Mouse (Mus musculus): Measurements from ENCODE around the gene Wwc2. TPM values are rescaled to one million over a fixed set of nuclear protein-coding genes. Genes with fewer than 3 reads are reported as not detected.

The Wwc2 gene
- polyA plus RNA-seq, 1 experiment from 2014 or later = 4.0 TPM

DNA sequence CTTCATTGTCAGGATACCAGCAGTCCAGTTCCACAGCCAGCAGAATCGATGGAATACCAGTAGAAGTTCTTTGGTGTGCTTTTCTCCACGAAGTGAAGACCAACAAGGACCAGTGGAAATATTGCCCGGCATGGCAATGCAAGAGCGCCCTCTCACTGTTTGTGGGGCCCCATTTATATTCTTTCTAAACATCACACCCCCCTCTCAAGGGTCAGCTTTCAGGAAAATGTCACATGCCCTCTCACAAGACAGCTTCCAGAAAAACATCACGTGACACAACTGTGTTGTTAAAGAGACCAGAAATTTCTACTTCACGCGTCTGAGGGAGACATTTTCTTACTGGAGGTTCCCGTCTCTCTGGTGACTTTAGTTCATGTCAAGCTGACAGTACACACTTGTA is 10.8 kb downstream of the Wwc2 start:
- H3K27ac ChIP-seq (ENCODE audit: low read length) = no peak overlapping the region

DNA sequence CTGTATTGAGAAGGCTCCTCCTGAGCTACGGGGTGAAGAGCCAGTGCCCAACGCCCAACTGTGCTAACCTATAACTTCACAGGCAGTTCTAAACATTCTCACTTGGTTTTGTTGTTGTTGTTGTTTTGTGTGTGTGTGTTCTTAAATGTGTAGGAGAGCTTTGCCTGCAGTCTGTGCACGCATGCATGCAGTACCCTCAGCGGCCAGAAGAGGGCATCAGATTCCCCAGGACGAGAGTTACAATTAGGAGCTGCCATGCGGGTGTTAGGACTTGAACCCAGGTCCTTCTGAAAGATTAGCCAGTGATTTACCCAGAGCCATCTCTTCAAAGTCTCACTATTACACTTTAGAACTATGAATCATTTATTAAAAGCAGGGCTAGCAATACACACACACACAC is 12.0 kb downstream of the Wwc2 start:
- Histone ChIP-seq H3K4me3 (replicated peaks; ENCODE audit: low read length) (no peak overlapping the region), H3K9me3 (ENCODE audit: control insufficient read depth, low read length) (no peaks in the 10 kb centered on the region), H3K9ac (replicated peaks; ENCODE audit: low read depth, low read length) (no peak overlapping the region), H3K36me3 (ENCODE audit: control insufficient read depth, insufficient read depth) (no peaks in the 10 kb centered on the region), H3K27me3 (replicated peaks; ENCODE audit: control insufficient read depth, insufficient read depth, low read length) (no peaks in the 10 kb centered on the region), H3K4me1 (replicated peaks; ENCODE audit: control insufficient read depth, insufficient read depth, low read length) (peaks cover 12% of the 10 kb centered on the region), H3K4me2 (ENCODE audit: low read length) (no peak overlapping the region), H3K27ac (ENCODE audit: low read length) (no peak overlapping the region)
- WGBS = 86% methylated on average over 6 of the region's 6 CpGs
- no peak for ATAC-seq

More for the DNA sequence above, 10.8 kb downstream of the Wwc2 start:
- H3K4me3 ChIP-seq (replicated peaks; ENCODE audit: low read length) = no peak overlapping the region
- ATAC-seq = no peak
- WGBS = 93% methylated on average over 8 of the region's 8 CpGs
- H3K4me1 ChIP-seq (replicated peaks; ENCODE audit: control insufficient read depth, insufficient read depth, low read length) = peaks cover 2% of the 10 kb centered on the region
- no peaks in the 10 kb centered on the region for H3K27me3 ChIP-seq (replicated peaks; ENCODE audit: control insufficient read depth, insufficient read depth, low read length)
- no peaks in the 10 kb centered on the region for H3K36me3 ChIP-seq (ENCODE audit: control insufficient read depth, insufficient read depth)
- H3K9ac ChIP-seq (replicated peaks; ENCODE audit: low read depth, low read length) = no peak overlapping the region
- H3K9me3 ChIP-seq (ENCODE audit: control insufficient read depth, low read length) = no peaks in the 10 kb centered on the region
- no peak overlapping the region for H3K4me2 ChIP-seq (ENCODE audit: low read length)

DNA sequence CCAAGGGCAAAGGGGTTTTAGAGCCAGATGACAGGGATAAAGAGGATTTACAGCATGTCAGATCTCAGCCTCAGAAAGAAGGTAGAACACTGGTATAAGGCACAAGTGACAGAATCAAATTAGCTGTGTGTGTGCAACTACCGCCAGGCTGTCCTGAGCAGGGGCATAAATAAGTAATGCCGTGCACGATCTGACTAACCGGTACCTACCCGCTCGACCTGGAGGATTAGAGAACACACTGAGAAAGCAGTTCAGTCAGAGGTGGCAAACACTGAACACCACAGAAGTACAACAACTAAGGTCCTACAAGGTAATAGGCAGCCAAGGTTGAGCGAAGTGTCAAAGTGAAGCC is 15.8 kb downstream of the Wwc2 start:
- Histone ChIP-seq H3K4me3 (replicated peaks; ENCODE audit: low read length) (peak overlapping the region; percentile 34), H3K9ac (replicated peaks; ENCODE audit: low read depth, low read length) (no peak overlapping the region), H3K4me2 (ENCODE audit: low read length) (peak overlapping the region; percentile 59), H3K27ac (ENCODE audit: low read length) (no peak overlapping the region), H3K9me3 (ENCODE audit: control insufficient read depth, low read length) (no peaks in the 10 kb centered on the region), H3K4me1 (replicated peaks; ENCODE audit: control insufficient read depth, insufficient read depth, low read length) (peaks cover 12% of the 10 kb centered on the region), H3K36me3 (ENCODE audit: control insufficient read depth, insufficient read depth) (no peaks in the 10 kb centered on the region), H3K27me3 (replicated peaks; ENCODE audit: control insufficient read depth, insufficient read depth, low read length) (no peaks in the 10 kb centered on the region)
- 31% methylated on average over 7 of the region's 7 CpGs for WGBS
- no peak; the same call in none of the 2 replicates for ATAC-seq

DNA sequence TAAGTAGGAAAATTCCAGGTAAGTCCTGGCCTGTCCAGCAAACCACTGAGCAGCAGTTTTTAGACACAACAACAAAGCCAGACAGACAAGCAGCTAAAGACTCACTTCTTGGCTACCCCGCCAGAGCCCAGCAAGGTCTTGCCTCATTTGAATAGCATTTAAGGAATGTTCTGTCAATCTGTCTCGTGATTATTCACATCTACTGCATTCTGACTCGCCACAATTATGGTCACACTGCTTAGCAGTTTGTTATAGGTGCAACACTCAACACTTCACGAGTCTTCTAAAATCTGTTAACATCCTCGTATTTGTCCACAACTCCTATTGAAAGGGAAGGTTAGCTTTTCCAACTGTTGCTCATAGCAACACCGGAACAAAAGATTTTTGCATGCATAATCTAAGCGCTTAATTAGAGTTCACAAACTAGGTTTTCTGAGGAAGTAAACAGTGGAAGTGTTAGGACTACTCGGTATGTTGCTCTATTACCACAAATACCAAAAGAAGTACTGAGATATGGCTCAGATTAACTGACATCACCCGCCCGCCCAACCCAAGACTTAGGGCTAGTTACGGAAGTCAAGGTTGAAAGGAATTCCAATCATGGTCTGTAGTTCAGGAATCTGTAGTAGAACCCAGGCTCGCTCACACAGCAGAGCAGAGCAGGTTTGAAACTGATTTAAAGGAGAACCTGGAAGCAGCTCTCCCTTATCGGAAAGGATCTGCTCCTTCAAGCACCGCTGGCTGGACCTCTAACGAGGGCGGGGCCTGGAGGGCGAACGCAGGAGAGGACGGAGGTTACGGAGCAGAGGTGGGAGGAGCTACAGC is 16.4 kb downstream of the Wwc2 start:
- WGBS = 3% methylated on average over 20 of the region's 20 CpGs
- Histone ChIP-seq H3K9me3 (ENCODE audit: control insufficient read depth, low read length) (no peaks in the 10 kb centered on the region), H3K27ac (ENCODE audit: low read length) (peak overlapping the region; percentile 14; the same call in 1 of the 2 replicates), H3K4me2 (ENCODE audit: low read length) (peak overlapping the region; percentile 59), H3K9ac (replicated peaks; ENCODE audit: low read depth, low read length) (no peak overlapping the region), H3K36me3 (ENCODE audit: control insufficient read depth, insufficient read depth) (no peaks in the 10 kb centered on the region), H3K4me1 (replicated peaks; ENCODE audit: control insufficient read depth, insufficient read depth, low read length) (peaks cover 12% of the 10 kb centered on the region), H3K27me3 (replicated peaks; ENCODE audit: control insufficient read depth, insufficient read depth, low read length) (no peaks in the 10 kb centered on the region), H3K4me3 (replicated peaks; ENCODE audit: low read length) (peak overlapping the region; percentile 34)
- peak; percentile 78 for ATAC-seq

DNA sequence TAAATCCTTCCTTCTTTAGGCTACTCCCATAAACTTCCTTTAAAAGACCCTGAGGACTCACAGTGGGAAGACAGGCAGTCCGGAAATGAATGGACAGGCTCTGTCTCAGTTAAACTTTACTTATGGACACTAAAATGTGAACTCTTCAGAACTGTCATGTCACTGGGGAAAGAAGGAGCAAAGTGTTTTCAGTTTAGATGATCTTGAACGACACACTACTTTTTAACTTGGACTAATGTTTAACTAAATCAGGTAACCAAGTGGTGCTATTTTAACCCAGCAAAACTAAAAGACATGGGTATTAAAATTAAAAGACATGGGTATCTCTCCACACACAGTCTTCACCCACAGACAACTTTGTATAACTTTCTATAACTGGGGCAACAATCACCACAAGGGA is 19.6 kb downstream of the Wwc2 start:
- H3K27ac ChIP-seq (ENCODE audit: low read length) = no peak overlapping the region
- no peaks in the 10 kb centered on the region for H3K36me3 ChIP-seq (ENCODE audit: control insufficient read depth, insufficient read depth)
- 85% methylated on average over 2 of the region's 2 CpGs for WGBS
- no peaks in the 10 kb centered on the region for H3K27me3 ChIP-seq (replicated peaks; ENCODE audit: control insufficient read depth, insufficient read depth, low read length)
- no peak overlapping the region for H3K4me3 ChIP-seq (replicated peaks; ENCODE audit: low read length)
- no peak overlapping the region for H3K4me2 ChIP-seq (ENCODE audit: low read length)
- peaks cover 12% of the 10 kb centered on the region for H3K4me1 ChIP-seq (replicated peaks; ENCODE audit: control insufficient read depth, insufficient read depth, low read length)
- no peak overlapping the region for H3K9ac ChIP-seq (replicated peaks; ENCODE audit: low read depth, low read length)
- H3K9me3 ChIP-seq (ENCODE audit: control insufficient read depth, low read length) = no peaks in the 10 kb centered on the region
- no peak for ATAC-seq

DNA sequence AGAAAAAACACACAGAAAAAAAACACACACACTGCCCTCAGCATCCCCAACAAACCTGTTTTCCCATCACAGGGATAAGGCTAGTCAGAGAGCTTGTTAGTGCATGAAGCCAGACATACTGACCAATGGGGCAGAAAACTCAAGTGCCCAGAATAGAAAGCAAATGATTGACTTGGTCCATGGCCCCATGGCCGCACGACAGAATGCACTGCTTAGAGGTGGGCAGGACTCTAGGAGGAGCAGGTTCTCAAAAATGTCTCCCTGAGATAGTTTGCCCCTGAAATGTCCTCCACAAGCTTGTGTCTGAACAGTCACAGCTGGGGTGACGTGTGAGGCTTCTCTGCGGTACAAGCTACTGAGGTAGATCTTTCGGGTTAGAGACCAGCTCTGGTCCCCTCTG is 20.1 kb downstream of the Wwc2 start:
- H3K4me1 ChIP-seq (replicated peaks; ENCODE audit: control insufficient read depth, insufficient read depth, low read length) = peaks cover 12% of the 10 kb centered on the region
- no peaks in the 10 kb centered on the region for H3K9me3 ChIP-seq (ENCODE audit: control insufficient read depth, low read length)
- 90% methylated on average over 5 of the region's 5 CpGs for WGBS
- no peak overlapping the region for H3K4me3 ChIP-seq (replicated peaks; ENCODE audit: low read length)
- H3K4me2 ChIP-seq (ENCODE audit: low read length) = no peak overlapping the region
- no peak for ATAC-seq
- no peak overlapping the region for H3K27ac ChIP-seq (ENCODE audit: low read length)
- H3K27me3 ChIP-seq (replicated peaks; ENCODE audit: control insufficient read depth, insufficient read depth, low read length) = no peaks in the 10 kb centered on the region
- no peaks in the 10 kb centered on the region for H3K36me3 ChIP-seq (ENCODE audit: control insufficient read depth, insufficient read depth)
- no peak overlapping the region for H3K9ac ChIP-seq (replicated peaks; ENCODE audit: low read depth, low read length)

DNA sequence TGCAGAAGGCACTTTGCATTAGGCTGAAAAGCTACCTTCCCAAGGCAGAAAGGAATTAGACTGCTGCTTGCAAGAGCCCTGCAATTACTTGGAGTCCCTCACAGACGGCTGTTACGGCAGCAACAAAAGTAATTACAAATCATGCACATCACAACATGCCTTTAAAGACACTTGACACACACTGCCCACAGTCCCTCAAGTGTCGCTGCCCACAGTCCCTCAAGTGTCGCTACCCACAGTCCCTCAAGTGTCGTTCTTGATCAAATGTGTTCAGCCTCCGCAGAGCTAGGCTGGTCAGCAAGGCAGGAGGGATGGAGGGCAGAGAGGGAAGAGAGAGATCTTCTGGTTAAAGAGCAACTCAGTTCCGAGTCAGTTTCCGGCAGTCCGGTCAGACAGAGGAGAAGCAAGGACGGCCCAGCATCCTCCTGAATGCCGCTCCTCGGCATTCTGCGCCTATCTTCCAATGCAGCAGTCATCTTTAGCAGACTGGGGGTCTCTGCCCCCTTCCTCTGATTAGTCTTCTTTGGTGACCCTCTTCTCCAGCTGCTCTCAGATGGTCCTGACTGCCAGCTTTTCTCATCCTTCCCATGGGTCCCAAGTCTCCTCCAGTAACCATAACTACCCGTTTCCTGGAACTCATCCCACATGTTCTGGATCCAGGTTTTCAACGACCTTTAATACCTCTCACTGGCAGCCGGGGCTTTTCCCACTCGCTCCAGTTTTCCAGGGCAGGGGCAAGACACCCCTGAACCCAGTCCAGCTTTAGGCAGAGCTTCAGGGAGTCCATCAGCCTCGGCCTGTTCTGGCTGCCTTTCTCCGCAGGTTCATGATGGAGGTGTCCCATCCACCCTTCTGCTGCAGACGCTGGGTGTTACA is 23.4 kb downstream of the Wwc2 start:
- 69% methylated on average over 20 of the region's 20 CpGs for WGBS
- no peak for ATAC-seq
- no peak overlapping the region for H3K4me3 ChIP-seq (replicated peaks; ENCODE audit: low read length)
- peaks cover 5% of the 10 kb centered on the region; the same call in 1 of the 2 replicates for H3K4me1 ChIP-seq (replicated peaks; ENCODE audit: control insufficient read depth, insufficient read depth, low read length)
- no peak overlapping the region for H3K9ac ChIP-seq (replicated peaks; ENCODE audit: low read depth, low read length)
- H3K27ac ChIP-seq (ENCODE audit: low read length) = no peak overlapping the region
- H3K4me2 ChIP-seq (ENCODE audit: low read length) = no peak overlapping the region
- no peaks in the 10 kb centered on the region for H3K27me3 ChIP-seq (replicated peaks; ENCODE audit: control insufficient read depth, insufficient read depth, low read length)
- H3K36me3 ChIP-seq (ENCODE audit: control insufficient read depth, insufficient read depth) = no peaks in the 10 kb centered on the region
- H3K9me3 ChIP-seq (ENCODE audit: control insufficient read depth, low read length) = no peaks in the 10 kb centered on the region

DNA sequence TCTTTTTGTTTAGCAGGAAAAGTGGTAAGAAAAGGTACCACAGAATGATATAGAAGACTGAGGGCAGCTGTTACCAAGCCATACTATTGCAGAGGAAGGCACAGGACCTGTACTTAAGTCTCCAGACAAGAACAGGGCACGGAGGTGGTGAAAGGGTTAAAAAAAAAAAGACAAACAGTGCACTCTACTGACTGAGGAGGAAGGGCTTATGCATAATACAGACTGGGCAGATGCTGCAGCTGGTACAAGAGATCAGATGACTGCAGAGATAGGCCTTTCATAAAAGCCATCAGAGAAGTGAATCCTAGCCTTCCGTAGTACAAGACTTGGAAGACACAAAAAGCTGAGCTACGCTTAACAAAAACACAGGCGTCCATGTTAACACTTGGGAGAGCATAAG is 28.2 kb downstream of the Wwc2 start:
- no peak for ATAC-seq
- Histone ChIP-seq H3K36me3 (ENCODE audit: control insufficient read depth, insufficient read depth) (no peaks in the 10 kb centered on the region), H3K9me3 (ENCODE audit: control insufficient read depth, low read length) (no peaks in the 10 kb centered on the region), H3K4me1 (replicated peaks; ENCODE audit: control insufficient read depth, insufficient read depth, low read length) (peaks cover 8% of the 10 kb centered on the region; the same call in 1 of the 2 replicates), H3K4me2 (ENCODE audit: low read length) (no peak overlapping the region), H3K4me3 (replicated peaks; ENCODE audit: low read length) (no peak overlapping the region), H3K9ac (replicated peaks; ENCODE audit: low read depth, low read length) (no peak overlapping the region), H3K27me3 (replicated peaks; ENCODE audit: control insufficient read depth, insufficient read depth, low read length) (no peaks in the 10 kb centered on the region), H3K27ac (ENCODE audit: low read length) (no peak overlapping the region)
- WGBS = 67% methylated on average over 4 of the region's 4 CpGs

DNA sequence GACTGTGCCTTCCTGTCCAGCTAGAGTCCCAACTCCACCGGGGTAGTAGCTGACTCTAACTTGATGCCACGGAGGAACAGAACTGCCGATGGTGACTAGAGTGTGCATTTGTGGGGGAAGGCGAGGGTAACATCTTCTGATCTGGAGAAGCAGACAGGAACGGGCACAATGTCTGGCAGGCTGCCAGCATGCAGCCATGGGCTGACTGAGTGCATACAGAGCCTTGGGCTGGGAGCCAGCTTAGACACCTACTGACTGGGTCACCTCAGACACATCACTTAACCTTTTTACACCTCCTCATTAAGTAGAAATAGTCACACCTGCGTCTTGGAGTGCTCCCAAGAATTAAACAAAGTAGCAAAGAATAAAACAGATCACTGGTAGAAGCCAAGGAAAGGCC is 28.7 kb downstream of the Wwc2 start:
- H3K4me1 ChIP-seq (replicated peaks; ENCODE audit: control insufficient read depth, insufficient read depth, low read length) = peaks cover 8% of the 10 kb centered on the region; the same call in 1 of the 2 replicates
- ATAC-seq = no peak
- H3K27me3 ChIP-seq (replicated peaks; ENCODE audit: control insufficient read depth, insufficient read depth, low read length) = no peaks in the 10 kb centered on the region
- no peaks in the 10 kb centered on the region for H3K36me3 ChIP-seq (ENCODE audit: control insufficient read depth, insufficient read depth)
- 42% methylated on average over 6 of the region's 6 CpGs for WGBS
- no peak overlapping the region for H3K4me2 ChIP-seq (ENCODE audit: low read length)
- no peak overlapping the region for H3K27ac ChIP-seq (ENCODE audit: low read length)
- no peak overlapping the region for H3K9ac ChIP-seq (replicated peaks; ENCODE audit: low read depth, low read length)
- H3K4me3 ChIP-seq (replicated peaks; ENCODE audit: low read length) = no peak overlapping the region
- H3K9me3 ChIP-seq (ENCODE audit: control insufficient read depth, low read length) = no peaks in the 10 kb centered on the region
